Mouse (Mus musculus) bone marrow macrophage, adult 2 months (primary cell): Measurements from ENCODE around the gene Sox4. TPM values are rescaled to one million over a fixed set of nuclear protein-coding genes. Genes with fewer than 3 reads are reported as not detected.

ENCODE experiments used
- H3K27ac ChIP-seq: 2 replicates; pipeline ENCODE4 v1.5.1; 2012; ENCODE audit warnings: low read depth, low read length; ENCODE audit not compliant: insufficient read depth
- H3K4me1 ChIP-seq: 2 replicates; pipeline ENCODE4 v1.6.1; 2012; ENCODE audit warnings: low read length; ENCODE audit not compliant: control insufficient read depth, insufficient read depth
- H3K4me3 ChIP-seq: 2 replicates; pipeline ENCODE4 v1.5.1; 2012; ENCODE audit warnings: mild to moderate bottlenecking, low read length, moderate library complexity; ENCODE audit not compliant: insufficient read depth
- CTCF ChIP-seq: IDR thresholded peaks from 2 replicates; pipeline ENCODE4 v1.5.1; 2012; ENCODE audit warnings: low read depth, mild to moderate bottlenecking, low read length, moderate library complexity
- POLR2A ChIP-seq: IDR thresholded peaks from 2 replicates; pipeline ENCODE4 v1.6.1; 2012; ENCODE audit warnings: mild to moderate bottlenecking, low read depth, low read length, borderline replicate concordance
- polyA plus RNA-seq: library from polyadenylated mRNA; stranded (reverse); fragments of >200 nt; gene quantifications from 2 replicates; pipeline ENCODE4 v1.2.4, GENCODE M21; 2012; ENCODE audit not compliant: missing spikeins, insufficient read depth, insufficient read length

The Sox4 gene
- polyA plus RNA-seq, 1 experiment = 1.0 TPM

DNA sequence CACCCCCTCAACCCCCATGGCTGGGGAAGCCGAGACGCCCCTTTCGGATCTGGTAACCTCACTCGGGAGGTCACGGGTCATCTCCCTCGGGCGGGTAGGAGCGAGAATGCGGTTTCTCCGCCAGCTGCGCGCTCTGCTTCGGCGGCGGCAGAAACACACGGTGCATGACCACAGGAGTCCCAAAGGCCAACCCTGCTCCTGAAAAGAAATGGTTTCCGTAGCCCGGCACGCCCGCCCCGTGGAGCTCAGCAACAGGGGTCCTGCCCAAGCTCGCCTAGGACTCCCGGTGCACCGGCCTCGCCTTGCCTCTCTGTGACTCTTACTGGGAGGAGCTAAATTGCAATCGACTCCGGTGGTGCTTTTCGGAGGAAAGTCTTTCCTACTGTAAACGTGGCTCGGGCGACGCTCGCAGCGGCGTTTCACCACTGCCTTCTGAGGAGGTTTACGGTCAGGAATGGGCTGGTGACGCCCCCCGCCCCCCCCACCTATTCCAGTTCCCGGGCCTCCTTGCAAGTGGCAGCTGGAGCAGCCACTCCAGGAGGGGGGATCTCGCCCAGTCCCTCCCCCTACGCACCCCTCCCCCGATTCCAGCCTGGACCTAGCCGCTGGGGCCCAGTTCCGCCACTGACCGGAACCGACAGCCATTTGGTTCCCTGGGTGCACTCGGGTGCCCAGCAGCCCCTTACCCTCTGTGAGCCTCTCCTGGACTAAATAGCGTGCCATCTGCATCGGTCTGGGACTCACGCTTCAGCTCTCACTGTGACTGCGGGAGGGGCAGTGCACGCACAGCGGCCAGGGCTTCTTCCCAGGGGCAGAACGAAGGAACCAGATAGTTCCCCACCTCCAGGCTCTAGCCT lies 4.9 kb upstream of the Sox4 start:
- H3K4me3 ChIP-seq = peak overlapping the region; percentile 67
- peak overlapping the region; percentile 39 for H3K27ac ChIP-seq
- no peak for TF ChIP-seq POLR2A
- TF ChIP-seq CTCF = no peak
- H3K4me1 ChIP-seq = no peaks in the 10 kb centered on the region

DNA sequence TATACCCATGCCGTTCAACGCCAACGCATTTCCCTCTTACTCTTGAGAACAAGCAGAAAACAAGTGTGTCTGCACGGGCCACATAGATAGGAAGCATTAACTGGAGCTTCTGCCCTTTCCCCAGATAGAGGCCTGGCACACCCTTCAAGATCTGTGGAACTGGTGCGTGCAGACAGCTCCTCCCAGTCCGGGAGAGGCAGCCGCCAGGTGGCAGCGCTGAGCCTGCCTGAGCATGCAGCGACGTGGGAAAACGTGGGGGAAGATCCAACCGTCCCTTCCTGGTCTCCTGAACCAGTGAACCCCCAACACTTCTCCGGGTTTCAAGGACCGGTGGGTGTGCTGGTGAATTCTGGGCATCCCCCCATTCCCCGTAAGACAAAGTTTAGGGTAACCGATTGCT lies 4.3 kb upstream of the Sox4 start:
- peak overlapping the region; percentile 67 for H3K4me3 ChIP-seq
- no peaks in the 10 kb centered on the region for H3K4me1 ChIP-seq
- TF ChIP-seq POLR2A = no peak
- peak; percentile 80 for TF ChIP-seq CTCF
- H3K27ac ChIP-seq = peak overlapping the region; percentile 39; the same call in 1 of the 2 replicates

DNA sequence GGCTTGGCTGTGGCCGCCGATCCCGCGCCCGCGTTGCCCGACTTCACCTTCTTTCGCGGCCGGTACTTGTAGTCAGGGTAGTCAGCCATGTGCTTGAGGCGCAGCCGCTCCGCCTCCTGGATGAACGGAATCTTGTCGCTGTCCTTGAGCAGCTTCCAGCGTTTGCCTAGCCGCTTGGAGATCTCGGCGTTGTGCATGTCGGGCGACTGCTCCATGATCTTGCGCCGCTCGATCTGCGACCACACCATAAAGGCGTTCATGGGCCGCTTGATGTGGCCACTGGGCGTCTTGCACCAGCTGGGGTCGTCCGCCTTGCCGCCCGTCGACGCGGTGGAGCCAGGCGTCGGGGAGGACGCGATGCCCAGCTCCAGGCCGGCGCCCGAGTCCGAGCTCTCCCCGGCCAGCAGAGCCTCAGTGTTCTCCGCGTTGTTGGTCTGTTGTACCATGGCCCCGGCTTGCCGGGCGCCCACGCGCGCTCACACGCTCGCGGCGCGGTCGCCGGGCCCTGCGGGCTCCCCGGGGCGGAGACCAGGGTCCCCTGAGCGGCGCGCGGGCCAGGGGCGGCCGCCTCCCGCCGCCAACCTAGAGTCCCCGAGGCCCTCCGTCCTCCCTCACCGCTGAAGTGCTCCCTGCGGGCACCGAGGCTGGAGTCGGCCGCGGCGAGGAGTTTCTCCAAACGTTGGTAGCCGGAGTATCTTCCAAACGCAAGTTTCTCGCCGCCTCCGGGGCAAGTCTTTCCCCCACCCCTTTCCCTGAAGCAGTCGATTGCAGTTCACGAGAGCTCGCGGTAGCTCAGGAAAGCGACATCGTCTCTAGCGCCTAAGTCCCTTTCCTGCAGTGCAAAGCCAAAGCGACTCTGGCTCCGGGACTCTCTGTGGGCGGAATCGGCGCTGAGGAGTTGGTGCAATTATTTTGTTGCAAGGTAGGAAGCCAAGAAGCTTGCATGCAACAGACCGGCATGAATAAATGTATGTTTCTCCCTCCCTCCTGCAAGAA lies 639 bp downstream of the Sox4 start:
- Histone ChIP-seq H3K27ac (peak overlapping the region; percentile 58), H3K4me3 (peak overlapping the region; percentile 72), H3K4me1 (peaks cover 3% of the 10 kb centered on the region)
- TF ChIP-seq CTCF (no peak), POLR2A (no peak)

DNA sequence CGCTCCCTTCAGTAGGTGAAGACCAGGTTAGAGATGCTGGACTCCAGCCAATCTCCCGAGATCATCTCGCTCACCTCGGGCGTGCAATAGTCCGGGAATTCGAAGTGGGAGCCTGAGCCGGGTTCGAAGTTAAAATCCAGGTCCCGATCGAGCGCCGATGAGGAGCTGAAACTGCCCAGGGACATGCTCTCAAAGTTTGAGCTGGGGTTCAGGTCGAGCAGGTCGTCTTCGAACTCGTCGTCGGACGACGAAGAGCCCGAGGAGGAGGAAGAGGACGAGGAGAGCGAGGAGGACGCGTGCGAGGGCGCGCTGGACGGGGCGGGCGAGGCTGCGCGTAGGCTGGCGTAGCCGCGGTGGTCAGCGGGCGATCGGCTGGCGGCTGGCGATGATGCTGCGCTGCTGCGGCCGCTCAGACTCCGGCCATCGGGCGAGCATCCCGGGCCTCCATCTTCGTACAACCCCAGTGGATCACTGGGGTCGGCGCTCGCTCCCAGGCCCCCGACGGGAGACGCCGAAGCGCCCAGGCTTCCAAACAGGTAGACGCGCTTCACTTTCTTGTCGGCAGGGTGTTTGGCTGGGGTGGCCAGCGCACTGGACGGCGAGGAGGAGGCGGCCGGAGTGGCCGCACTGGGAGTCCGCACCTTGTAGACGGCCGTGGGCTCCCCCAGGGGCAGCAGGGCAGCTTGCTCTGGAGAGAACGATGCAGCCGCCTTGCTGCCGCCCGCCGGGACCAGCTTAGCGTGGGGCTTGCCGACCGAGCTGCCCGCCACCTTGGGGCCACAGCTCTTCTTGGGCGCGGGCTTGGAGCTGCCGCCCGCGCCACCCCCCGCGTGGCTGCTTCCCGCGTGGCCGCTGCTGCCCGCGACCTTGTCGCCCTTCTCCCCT lies 1.6 kb downstream of the Sox4 start:
- Histone ChIP-seq H3K4me1 (peaks cover 3% of the 10 kb centered on the region), H3K4me3 (peak overlapping the region; percentile 72), H3K27ac (peak overlapping the region; percentile 58; the same call in 1 of the 2 replicates)
- TF ChIP-seq POLR2A (no peak), CTCF (no peak)

DNA sequence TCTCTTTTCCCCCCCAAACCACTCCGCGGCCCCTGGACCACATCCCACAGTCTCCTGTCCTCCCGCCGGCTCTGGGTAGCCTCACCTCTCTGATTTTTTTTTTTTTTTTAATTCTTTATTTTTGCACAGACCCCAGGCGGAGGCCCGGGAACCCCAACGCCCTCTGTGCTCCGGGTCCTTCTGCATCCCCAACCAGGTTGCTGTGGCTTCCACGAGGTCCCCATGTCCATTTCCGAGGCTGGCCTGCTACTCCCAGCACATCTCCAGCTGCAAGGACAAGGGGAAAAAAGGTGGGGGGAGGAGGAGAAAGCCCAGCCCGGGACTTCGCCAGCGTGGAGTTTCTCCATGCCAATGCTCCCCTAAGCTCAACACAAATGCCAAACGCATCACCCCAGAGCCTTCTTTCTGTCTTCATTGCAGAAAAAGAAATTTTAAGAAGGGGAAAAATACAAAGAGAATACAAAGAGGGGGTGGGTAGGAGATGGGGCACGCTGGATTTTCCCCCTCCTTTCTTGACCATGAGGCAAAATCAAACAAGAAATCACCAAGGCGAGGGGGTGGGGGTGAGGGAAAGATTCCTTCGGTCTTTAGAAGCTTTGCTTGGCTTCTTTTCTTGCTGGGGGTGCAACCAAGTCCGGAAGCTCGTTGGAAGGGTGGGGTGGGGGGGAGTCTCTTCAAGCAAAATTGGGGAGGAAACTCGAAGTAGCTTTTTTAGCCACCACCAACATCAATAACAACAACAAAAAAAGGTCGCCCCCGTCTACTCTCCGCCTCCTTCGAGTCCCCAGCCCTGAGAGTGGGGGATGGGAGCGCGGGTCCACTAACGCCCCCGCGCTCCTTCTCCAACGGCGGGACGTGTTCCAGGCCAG lies 2.7 kb downstream of the Sox4 start:
- Histone ChIP-seq H3K4me1 (peaks cover 3% of the 10 kb centered on the region), H3K27ac (no peak overlapping the region), H3K4me3 (peak overlapping the region; percentile 72)
- TF ChIP-seq CTCF (no peak), POLR2A (no peak)

DNA sequence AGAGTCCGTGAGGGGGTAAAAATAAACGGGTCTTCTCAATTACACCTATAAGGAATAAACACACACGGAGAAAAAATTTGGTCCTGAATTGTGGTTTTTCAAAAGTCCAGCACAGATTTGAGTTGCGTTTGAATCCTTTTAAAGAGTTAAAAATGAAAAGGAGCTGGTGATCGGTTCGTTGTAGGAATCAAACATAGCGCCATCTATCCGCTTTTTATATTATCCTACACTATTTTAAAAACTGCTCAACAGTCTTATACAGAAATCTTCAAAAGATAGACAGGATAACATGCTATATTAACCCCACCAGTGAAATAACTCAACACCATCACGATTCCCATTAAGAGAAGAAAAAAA lies 3.3 kb downstream of the Sox4 start:
- Histone ChIP-seq H3K4me3 (peak overlapping the region; percentile 72; the same call in 1 of the 2 replicates), H3K27ac (no peak overlapping the region)

DNA sequence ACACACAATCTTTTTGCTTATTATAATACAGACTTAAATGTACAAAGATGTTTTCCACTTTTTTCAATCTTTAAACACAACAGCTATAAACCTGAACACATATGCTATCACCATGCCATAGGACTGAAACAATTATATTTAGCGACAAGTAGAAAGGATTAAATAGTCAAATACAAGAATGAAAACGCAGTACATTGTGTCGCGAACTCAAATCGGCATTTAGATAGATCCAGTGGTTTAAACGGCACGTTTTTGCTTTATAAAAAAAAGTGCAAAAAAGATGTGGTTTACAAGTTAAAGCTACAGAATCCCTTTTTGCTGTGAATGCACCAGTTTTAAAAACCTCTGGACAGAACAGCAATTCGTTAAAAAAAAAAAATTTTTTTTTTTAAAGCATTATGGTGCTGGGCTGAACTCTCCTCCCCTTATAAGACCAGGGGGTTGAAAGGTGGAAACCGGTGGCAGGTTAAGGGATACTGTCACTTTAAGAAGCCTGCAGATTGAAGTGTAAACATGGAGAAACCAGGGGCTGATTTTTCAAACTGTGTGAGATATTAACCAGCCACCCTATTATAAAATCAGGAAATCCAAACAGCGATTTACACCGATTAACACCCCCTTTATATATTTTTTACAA lies 4.1 kb downstream of the Sox4 start:
- no peak for TF ChIP-seq CTCF
- no peak for TF ChIP-seq POLR2A
- Histone ChIP-seq H3K4me3 (no peak overlapping the region), H3K4me1 (peaks cover 3% of the 10 kb centered on the region), H3K27ac (no peak overlapping the region)

More for the DNA sequence above, 3.3 kb downstream of the Sox4 start:
- H3K4me1 ChIP-seq = peaks cover 3% of the 10 kb centered on the region
- no peak for TF ChIP-seq POLR2A
- no peak for TF ChIP-seq CTCF

DNA sequence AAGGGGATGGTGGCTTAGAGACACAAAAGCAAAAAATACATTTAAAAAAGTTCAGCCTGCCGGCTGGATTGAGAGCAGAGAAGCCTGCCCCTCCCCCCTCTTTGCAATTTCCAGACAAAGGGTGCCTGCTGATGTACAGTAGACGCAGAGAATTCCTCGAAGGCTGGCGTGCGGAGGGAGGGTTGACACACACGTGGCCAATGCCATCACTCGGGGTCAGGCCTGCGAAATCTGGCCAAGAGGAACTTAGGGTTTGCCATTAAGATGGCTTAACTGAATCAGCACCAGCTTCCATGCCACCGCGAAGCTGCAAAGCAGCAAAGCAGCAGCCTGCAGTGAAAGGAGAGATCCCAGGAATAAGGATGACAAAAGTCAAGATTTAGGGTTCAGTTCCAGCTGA lies 5.0 kb downstream of the Sox4 start:
- TF ChIP-seq CTCF (no peak), POLR2A (no peak)
- Histone ChIP-seq H3K27ac (no peak overlapping the region), H3K4me3 (no peak overlapping the region), H3K4me1 (peaks cover 3% of the 10 kb centered on the region)
